Mouse (Mus musculus): ENCODE data around the gene Birc6. TPM values are rescaled to one million over a fixed set of nuclear protein-coding genes. Genes with fewer than 3 reads are reported as not detected.

The Birc6 gene
- polyA plus RNA-seq, 1 experiment: 120 TPM

- Histone ChIP-seq H3K4me1 (ENCODE audit: control insufficient read depth, insufficient read depth, low read length) (peaks cover 8% of the 10 kb centered on the region; the same call in 1 of the 2 replicates), H3K27ac (ENCODE audit: insufficient read depth, low read length) (peak overlapping the region; percentile 63), H3K4me3 (replicated peaks; ENCODE audit: insufficient read depth, low read depth, low read length) (peak overlapping the region; percentile 83), H3K27me3 (ENCODE audit: control insufficient read depth, insufficient read depth, low read length) (no peaks in the 10 kb centered on the region)
- no peak for DNase-seq
- 1% methylated on average over 72 of the region's 72 CpGs for WGBS
- no peak for TF ChIP-seq POLR2A (IDR thresholded peaks at IDR 0.05; ENCODE audit: borderline replicate concordance, insufficient read depth, low read length)
- TF ChIP-seq CTCF (IDR thresholded peaks at IDR 0.05; ENCODE audit: borderline replicate concordance, insufficient read depth, low read depth, low read length): no peak
Observed at GRCm38 (mm10) chr17:74528648-74529532, 795 bp downstream of the Birc6 start.

- Histone ChIP-seq H3K27ac (ENCODE audit: insufficient read depth, low read length) (no peak overlapping the region), H3K4me3 (replicated peaks; ENCODE audit: insufficient read depth, low read depth, low read length) (peak overlapping the region; percentile 83), H3K27me3 (ENCODE audit: control insufficient read depth, insufficient read depth, low read length) (no peaks in the 10 kb centered on the region), H3K4me1 (ENCODE audit: control insufficient read depth, insufficient read depth, low read length) (peaks cover 8% of the 10 kb centered on the region; the same call in 1 of the 2 replicates)
- no peak for TF ChIP-seq CTCF (IDR thresholded peaks at IDR 0.05; ENCODE audit: borderline replicate concordance, insufficient read depth, low read depth, low read length)
- no peak for TF ChIP-seq POLR2A (IDR thresholded peaks at IDR 0.05; ENCODE audit: borderline replicate concordance, insufficient read depth, low read length)
- no peak for DNase-seq
- WGBS: 13% methylated on average over 3 of the region's 3 CpGs
Observed at GRCm38 (mm10) chr17:74529533-74529824, 1.4 kb downstream of the Birc6 start.

- H3K27ac ChIP-seq (ENCODE audit: insufficient read depth, low read length): no peak overlapping the region
- no peak for DNase-seq
- WGBS: 92% methylated on average over 4 of the region's 4 CpGs
- H3K4me1 ChIP-seq (ENCODE audit: control insufficient read depth, insufficient read depth, low read length): peaks cover 2% of the 10 kb centered on the region; the same call in 1 of the 2 replicates
- H3K4me3 ChIP-seq (replicated peaks; ENCODE audit: insufficient read depth, low read depth, low read length): no peak overlapping the region
- H3K27me3 ChIP-seq (ENCODE audit: control insufficient read depth, insufficient read depth, low read length): no peaks in the 10 kb centered on the region
- no peak for TF ChIP-seq CTCF (IDR thresholded peaks at IDR 0.05; ENCODE audit: borderline replicate concordance, insufficient read depth, low read depth, low read length)
- no peak for TF ChIP-seq POLR2A (IDR thresholded peaks at IDR 0.05; ENCODE audit: borderline replicate concordance, insufficient read depth, low read length)
Observed at GRCm38 (mm10) chr17:74534971-74535370, 6.9 kb downstream of the Birc6 start.

GRCm38 (mm10) chr17:74537526-74537925 lies 9.4 kb downstream of the Birc6 start:
- TF ChIP-seq POLR2A (IDR thresholded peaks at IDR 0.05; ENCODE audit: borderline replicate concordance, insufficient read depth, low read length) (no peak), CTCF (IDR thresholded peaks at IDR 0.05; ENCODE audit: borderline replicate concordance, insufficient read depth, low read depth, low read length) (no peak)
- Histone ChIP-seq H3K4me3 (replicated peaks; ENCODE audit: insufficient read depth, low read depth, low read length) (no peak overlapping the region), H3K4me1 (ENCODE audit: control insufficient read depth, insufficient read depth, low read length) (peaks cover 2% of the 10 kb centered on the region; the same call in 1 of the 2 replicates), H3K27ac (ENCODE audit: insufficient read depth, low read length) (no peak overlapping the region), H3K27me3 (ENCODE audit: control insufficient read depth, insufficient read depth, low read length) (no peaks in the 10 kb centered on the region)
- no peak for DNase-seq
- WGBS: 62% methylated on average over 1 of the region's 1 CpGs

GRCm38 (mm10) chr17:74543615-74544014 lies 15.5 kb downstream of the Birc6 start:
- 95% methylated on average over 2 of the region's 2 CpGs for WGBS
- H3K4me3 ChIP-seq (replicated peaks; ENCODE audit: insufficient read depth, low read depth, low read length): no peak overlapping the region
- H3K27ac ChIP-seq (ENCODE audit: insufficient read depth, low read length): no peak overlapping the region
- no peak for TF ChIP-seq CTCF (IDR thresholded peaks at IDR 0.05; ENCODE audit: borderline replicate concordance, insufficient read depth, low read depth, low read length)
- no peak for TF ChIP-seq POLR2A (IDR thresholded peaks at IDR 0.05; ENCODE audit: borderline replicate concordance, insufficient read depth, low read length)
- H3K27me3 ChIP-seq (ENCODE audit: control insufficient read depth, insufficient read depth, low read length): no peaks in the 10 kb centered on the region
- no peak for DNase-seq
- H3K4me1 ChIP-seq (ENCODE audit: control insufficient read depth, insufficient read depth, low read length): no peaks in the 10 kb centered on the region

GRCm38 (mm10) chr17:74554118-74554517 lies 26.0 kb downstream of the Birc6 start:
- WGBS: 86% methylated on average over 5 of the region's 5 CpGs
- TF ChIP-seq CTCF (IDR thresholded peaks at IDR 0.05; ENCODE audit: borderline replicate concordance, insufficient read depth, low read depth, low read length) (no peak), POLR2A (IDR thresholded peaks at IDR 0.05; ENCODE audit: borderline replicate concordance, insufficient read depth, low read length) (no peak)
- H3K4me1 ChIP-seq (ENCODE audit: control insufficient read depth, insufficient read depth, low read length): no peaks in the 10 kb centered on the region
- H3K27me3 ChIP-seq (ENCODE audit: control insufficient read depth, insufficient read depth, low read length): no peaks in the 10 kb centered on the region
- DNase-seq: no peak
- H3K27ac ChIP-seq (ENCODE audit: insufficient read depth, low read length): no peak overlapping the region
- no peak overlapping the region for H3K4me3 ChIP-seq (replicated peaks; ENCODE audit: insufficient read depth, low read depth, low read length)

- WGBS: 18% methylated on average over 11 of the region's 11 CpGs
- TF ChIP-seq CTCF (IDR thresholded peaks at IDR 0.05; ENCODE audit: borderline replicate concordance, insufficient read depth, low read depth, low read length) (no peak), POLR2A (IDR thresholded peaks at IDR 0.05; ENCODE audit: borderline replicate concordance, insufficient read depth, low read length) (no peak)
Observed at GRCm38 (mm10) chr17:74559891-74560290, 31.8 kb downstream of the Birc6 start.

GRCm38 (mm10) chr17:74564151-74564550 lies 36.1 kb downstream of the Birc6 start:
- Histone ChIP-seq H3K4me3 (replicated peaks; ENCODE audit: insufficient read depth, low read depth, low read length) (no peak overlapping the region), H3K4me1 (ENCODE audit: control insufficient read depth, insufficient read depth, low read length) (no peaks in the 10 kb centered on the region), H3K27ac (ENCODE audit: insufficient read depth, low read length) (no peak overlapping the region), H3K27me3 (ENCODE audit: control insufficient read depth, insufficient read depth, low read length) (no peaks in the 10 kb centered on the region)
- no peak for DNase-seq
- no peak for TF ChIP-seq POLR2A (IDR thresholded peaks at IDR 0.05; ENCODE audit: borderline replicate concordance, insufficient read depth, low read length)
- TF ChIP-seq CTCF (IDR thresholded peaks at IDR 0.05; ENCODE audit: borderline replicate concordance, insufficient read depth, low read depth, low read length): no peak

More at GRCm38 (mm10) chr17:74559891-74560290, 31.8 kb downstream of the Birc6 start:
- Histone ChIP-seq H3K27ac (ENCODE audit: insufficient read depth, low read length) (no peak overlapping the region), H3K27me3 (ENCODE audit: control insufficient read depth, insufficient read depth, low read length) (no peaks in the 10 kb centered on the region), H3K4me3 (replicated peaks; ENCODE audit: insufficient read depth, low read depth, low read length) (no peak overlapping the region), H3K4me1 (ENCODE audit: control insufficient read depth, insufficient read depth, low read length) (no peaks in the 10 kb centered on the region)
- DNase-seq: peak; percentile 38 to 53
